Mouse (Mus musculus) layer of hippocampus, adult 9-10 months (tissue): ENCODE results near the gene Kmt2c.
A peak's percentile ranks its signal among the peaks of the same experiment; 100 is the strongest.
"Not testable (repeated sequence)": the region's sequence is repeated elsewhere in the genome, so short reads cannot be mapped to it uniquely, and the experiment has no call there.

Source experiments
- DNase-seq: peaks from one replicate; pipeline ENCODE4 v3.0.0; 2022; ENCODE audit warnings: low spot score

Kmt2c gene

GRCm38 (mm10) chr5:25515767-25516166, 17.2 kb upstream of the Kmt2c start, which contains the start of gene Cct8l1:
Gene Cct8l1, plus strand, starts transcription at chr5:25516067.
- no peak for DNase-seq

- DNase-seq, result no peak
These were observed 7.5 kb upstream of the Kmt2c start for GRCm38 (mm10) chr5:25506041-25506440.

GRCm38 (mm10) chr5:25500686-25501085, 2.1 kb upstream of the Kmt2c start:
- no peak for DNase-seq

- peak; percentile 92 for DNase-seq
These were observed 1.1 kb upstream of the Kmt2c start for GRCm38 (mm10) chr5:25499423-25500398.

- DNase-seq, result no peak
These were observed 339 bp upstream of the Kmt2c start for GRCm38 (mm10) chr5:25498821-25499422.

- DNase-seq, result no peak
These were observed 750 bp downstream of the Kmt2c start for GRCm38 (mm10) chr5:25497720-25498345.

- no peak for DNase-seq
These were observed 1.2 kb downstream of the Kmt2c start for GRCm38 (mm10) chr5:25497369-25497719.

- no peak for DNase-seq
These were observed 1.9 kb downstream of the Kmt2c start for GRCm38 (mm10) chr5:25496652-25497051.

- no peak for DNase-seq
These were observed 19.7 kb downstream of the Kmt2c start for GRCm38 (mm10) chr5:25478863-25479262.

- DNase-seq, result no peak
These were observed 22.8 kb downstream of the Kmt2c start for GRCm38 (mm10) chr5:25475789-25476188.

- no peak for DNase-seq
These were observed 26.5 kb downstream of the Kmt2c start for GRCm38 (mm10) chr5:25472070-25472469.

- DNase-seq, result no peak
These were observed 36.6 kb downstream of the Kmt2c start for GRCm38 (mm10) chr5:25461956-25462355.

- DNase-seq, result not testable (repeated sequence)
These were observed 43.2 kb downstream of the Kmt2c start for GRCm38 (mm10) chr5:25455432-25455831.

GRCm38 (mm10) chr5:25452691-25453090, 45.9 kb downstream of the Kmt2c start:
- DNase-seq, result no peak

- DNase-seq, result no peak
These were observed 61.1 kb downstream of the Kmt2c start for GRCm38 (mm10) chr5:25437508-25437907.

- DNase-seq, result peak; percentile 24
These were observed 62.5 kb downstream of the Kmt2c start for GRCm38 (mm10) chr5:25436081-25436480.

- no peak for DNase-seq
These were observed 76.0 kb downstream of the Kmt2c start for GRCm38 (mm10) chr5:25422576-25422975.

- DNase-seq, result peak; percentile 77
These were observed 78.0 kb downstream of the Kmt2c start for GRCm38 (mm10) chr5:25420601-25421000.

GRCm38 (mm10) chr5:25415382-25415781, 83.2 kb downstream of the Kmt2c start:
- no peak for DNase-seq

- no peak for DNase-seq
These were observed 101.9 kb downstream of the Kmt2c start for GRCm38 (mm10) chr5:25396727-25397126.

- no peak for DNase-seq
These were observed 105.9 kb downstream of the Kmt2c start for GRCm38 (mm10) chr5:25392655-25393054.

GRCm38 (mm10) chr5:25383581-25383980, 115.0 kb downstream of the Kmt2c start:
- DNase-seq, result no peak

GRCm38 (mm10) chr5:25379188-25379587, 119.4 kb downstream of the Kmt2c start:
- DNase-seq, result no peak
